22 mouse cellular contexts compared by ENCODE assay signal in genomic region chr5:108655891-108656650, GRCm38 (mm10). TPM values are rescaled to one million over a fixed set of nuclear protein-coding genes. Genes with fewer than 3 reads are reported as not detected.
"Had no signal": no experiment of that assay in that cellular context is flagged by ENCODE, and none has a peak within 500 bp of the region (broad histone marks: within the 10 kb centered on the region; RNA-seq: fewer than 3 reads in every experiment).

No protein-coding gene starts in this region.

- H3K9me3 ChIP-seq: limb, embryonic 12.5 days; limb, embryonic 15.5 days; liver, embryonic 12.5 days; liver, embryonic 15.5 days; midbrain, embryonic 12.5 days; neural tube, embryonic 13.5 days had no signal

- H3K4me2 ChIP-seq: limb, embryonic 12.5 days; limb, embryonic 15.5 days; liver, embryonic 12.5 days; liver, embryonic 15.5 days; midbrain, embryonic 12.5 days; neural tube, embryonic 13.5 days had no signal

- H3K27ac ChIP-seq: kidney, postnatal 0 days; layer of hippocampus, adult 2 months; limb, embryonic 12.5 days; limb, embryonic 15.5 days; liver, embryonic 12.5 days; liver, embryonic 15.5 days; midbrain, embryonic 12.5 days; neural tube, embryonic 13.5 days had no signal

- H3K27me3 ChIP-seq: limb, embryonic 12.5 days; limb, embryonic 15.5 days; liver, embryonic 12.5 days; liver, embryonic 15.5 days; midbrain, embryonic 12.5 days; neural tube, embryonic 13.5 days had no signal

- DNase-seq: kidney, adult 2 months; kidney, postnatal 25 days; layer of hippocampus, adult 9-11 months; left cerebral cortex, postnatal 4 days; lung, adult 2 months; lung, postnatal 14 days; lung, postnatal 4 days; retina, postnatal 1 day; thymus, postnatal 36 days had no signal

- H3K4me3 ChIP-seq: layer of hippocampus, adult 2 months; limb, embryonic 12.5 days; limb, embryonic 15.5 days; liver, embryonic 12.5 days; liver, embryonic 15.5 days; midbrain, embryonic 12.5 days; myocyte; neural tube, embryonic 13.5 days had no signal

- ATAC-seq: intestine, embryonic 16.5 days; liver, embryonic 12.5 days; midbrain, embryonic 16.5 days had no signal

- H3K9ac ChIP-seq: limb, embryonic 12.5 days; limb, embryonic 15.5 days; liver, embryonic 12.5 days; liver, embryonic 15.5 days; midbrain, embryonic 12.5 days; neural tube, embryonic 13.5 days had no signal

RNA-seq across cellular contexts. Expression of gene Slc26a1, which starts 19.3 kb away (rescaled TPM):
- polyA plus RNA-seq: large intestine, adult 2 months; small intestine, adult 2 months had no signal
